Mouse (Mus musculus) layer of hippocampus, postnatal 10 days (tissue): ENCODE measurements at regions not wholly inside any gene's neighbourhood (a gene's known extent, or its start where the extent isn't known, plus 50 kb on each side); places are given as distances from the start of the nearest gene placed in this dataset.

ENCODE experiments used
- DNase-seq, 2 experiments: peaks; one replicate each; pipeline ENCODE4 v3.0.0; 2021; ENCODE audit warnings: low spot score in 2 of 2

GRCm38 (mm10) chr6:144880098-144880497 is 98.3 kb upstream of the Sox5 start:
- DNase-seq = peak in 1 of 2 experiments; percentile 25

- DNase-seq = no peak
Measured at GRCm38 (mm10) chr6:144876758-144877157, 95.0 kb upstream of the Sox5 start.

GRCm38 (mm10) chr6:144875862-144876261 is 94.1 kb upstream of the Sox5 start:
- DNase-seq = no peak

GRCm38 (mm10) chr6:144874251-144874650 is 92.5 kb upstream of the Sox5 start:
- DNase-seq = no peak

GRCm38 (mm10) chr6:144870949-144871348 is 89.2 kb upstream of the Sox5 start:
- DNase-seq = no peak

- DNase-seq = no peak
Measured at GRCm38 (mm10) chr6:144867333-144867732, 85.6 kb upstream of the Sox5 start.

GRCm38 (mm10) chr6:144864026-144864425 is 82.2 kb upstream of the Sox5 start:
- no peak for DNase-seq

GRCm38 (mm10) chr6:144863430-144863994 is 81.7 kb upstream of the Sox5 start:
- no peak for DNase-seq

GRCm38 (mm10) chr6:144841510-144841909 is 59.7 kb upstream of the Sox5 start:
- no peak for DNase-seq

GRCm38 (mm10) chr6:144839383-144839782 is 57.6 kb upstream of the Sox5 start:
- no peak for DNase-seq

- no peak for DNase-seq
Measured at GRCm38 (mm10) chr6:144834323-144835183, 52.8 kb upstream of the Sox5 start.
